Mouse (Mus musculus): ENCODE results near the gene Htr2b.

DNA sequence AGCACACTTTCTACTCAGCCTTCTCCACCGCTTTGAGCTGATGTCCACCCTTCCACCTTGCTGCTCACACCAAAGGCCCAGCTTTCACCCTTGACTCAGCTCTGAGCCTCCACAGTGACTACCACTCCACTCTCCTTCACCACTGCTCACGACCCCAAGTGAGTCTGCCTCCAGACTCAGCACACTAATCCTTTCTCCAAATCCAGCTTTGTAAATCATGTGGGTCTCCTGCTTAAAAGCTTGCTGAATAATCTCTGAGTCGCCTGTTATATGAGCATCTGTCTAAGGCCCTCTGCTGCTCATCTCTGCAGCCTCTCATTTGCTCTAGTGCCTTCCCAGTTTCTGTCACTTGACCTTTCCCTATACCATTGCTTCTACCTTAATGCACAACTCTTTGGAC is 29.3 kb upstream of the Htr2b start:
- TF ChIP-seq POLR2AphosphoS2 (IDR thresholded peaks at IDR 0.05; ENCODE audit: low read depth, low read length) (no peak), CTCF (conservative IDR thresholded peaks at IDR 0.05 in 1 of 2, IDR thresholded peaks at IDR 0.05 in 1 of 2; ENCODE audit: low read depth in 2 of 2, low read length in 2 of 2) (no peak), GABPA (IDR thresholded peaks at IDR 0.05; ENCODE audit: insufficient replicate concordance, low read depth, low read length) (no peak), TCF12 (IDR thresholded peaks at IDR 0.05; ENCODE audit: low read depth, low read length) (no peak), EP300 (IDR thresholded peaks at IDR 0.05; ENCODE audit: low read length) (no peak), HCFC1 (IDR thresholded peaks at IDR 0.05; ENCODE audit: low read depth, low read length) (no peak)
